Mouse (Mus musculus) cerebral cortex, adult 2 months (tissue): Measurements from ENCODE around the gene Tnni2.

ENCODE experiments used
- whole genome bisulfite sequencing: fragments of 180-500 bp; shearing (Covaris S2); methylation state at CpG from one replicate; pipeline ENCODE4 v1.1.7; 2018; 5-methylcytosine and 5-hydroxymethylcytosine counted together

Gene Tnni2

DNA sequence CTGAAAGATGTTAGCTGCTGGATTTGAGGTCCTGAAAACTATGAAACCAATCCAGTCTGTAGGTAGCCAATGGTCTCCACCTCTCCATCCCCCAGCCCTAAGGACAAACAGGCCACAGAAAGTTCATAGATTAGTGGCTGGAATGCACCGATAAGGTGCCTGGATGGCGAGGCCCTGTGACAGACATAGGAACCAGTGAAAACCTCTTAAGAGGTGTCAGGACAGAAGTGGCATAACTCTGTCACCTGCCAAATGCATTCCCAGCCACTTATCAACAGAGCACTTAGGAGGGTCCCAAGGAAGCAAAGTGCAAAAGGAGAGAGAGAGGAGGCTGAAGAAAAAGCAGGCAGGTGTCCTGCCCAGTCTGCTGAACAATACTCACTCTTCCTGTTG, 17.7 kb downstream of the Tnni2 start:
- 92% methylated on average over 2 of the region's 2 CpGs for WGBS

GRCm38 (mm10) chr7:142460636-142461077, 19.0 kb downstream of the Tnni2 start, which contains the start of gene Lsp1:
TSS of gene Lsp1 (plus strand) at chr7:142460809.
- 93% methylated on average over 7 of the region's 7 CpGs for WGBS

GRCm38 (mm10) chr7:142461446-142461845, 19.8 kb downstream of the Tnni2 start:
- WGBS: 88% methylated on average over 2 of the region's 2 CpGs

DNA sequence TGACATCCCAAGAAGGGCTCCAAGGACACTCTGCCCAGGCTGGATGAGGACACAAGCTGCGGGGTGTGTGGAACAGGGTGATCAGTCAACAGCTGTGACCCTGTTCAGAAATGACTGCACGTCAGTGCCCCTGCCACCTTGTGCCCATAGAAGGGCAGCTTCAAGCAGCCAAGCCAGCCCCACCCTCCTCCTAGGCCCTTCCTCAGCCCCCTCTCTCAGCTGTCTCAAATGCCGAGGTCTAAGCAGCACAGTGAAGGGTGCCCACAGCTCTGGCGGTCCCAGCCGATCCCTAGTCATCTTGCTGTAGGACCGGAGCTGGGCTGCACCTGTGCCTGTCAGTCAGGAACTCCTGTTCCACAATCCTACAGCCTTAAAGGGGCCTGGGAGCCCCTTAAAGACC, 20.6 kb downstream of the Tnni2 start:
- WGBS: 92% methylated on average over 6 of the region's 6 CpGs

GRCm38 (mm10) chr7:142462594-142463078, 21.0 kb downstream of the Tnni2 start:
- 81% methylated on average over 4 of the region's 4 CpGs for WGBS

GRCm38 (mm10) chr7:142470171-142470691, 28.6 kb downstream of the Tnni2 start:
- WGBS: 67% methylated on average over 7 of the region's 7 CpGs

GRCm38 (mm10) chr7:142470808-142471413, 29.3 kb downstream of the Tnni2 start:
- 33% methylated on average over 4 of the region's 4 CpGs for WGBS

GRCm38 (mm10) chr7:142471414-142471861, 29.8 kb downstream of the Tnni2 start:
- 62% methylated on average over 6 of the region's 6 CpGs for WGBS

DNA sequence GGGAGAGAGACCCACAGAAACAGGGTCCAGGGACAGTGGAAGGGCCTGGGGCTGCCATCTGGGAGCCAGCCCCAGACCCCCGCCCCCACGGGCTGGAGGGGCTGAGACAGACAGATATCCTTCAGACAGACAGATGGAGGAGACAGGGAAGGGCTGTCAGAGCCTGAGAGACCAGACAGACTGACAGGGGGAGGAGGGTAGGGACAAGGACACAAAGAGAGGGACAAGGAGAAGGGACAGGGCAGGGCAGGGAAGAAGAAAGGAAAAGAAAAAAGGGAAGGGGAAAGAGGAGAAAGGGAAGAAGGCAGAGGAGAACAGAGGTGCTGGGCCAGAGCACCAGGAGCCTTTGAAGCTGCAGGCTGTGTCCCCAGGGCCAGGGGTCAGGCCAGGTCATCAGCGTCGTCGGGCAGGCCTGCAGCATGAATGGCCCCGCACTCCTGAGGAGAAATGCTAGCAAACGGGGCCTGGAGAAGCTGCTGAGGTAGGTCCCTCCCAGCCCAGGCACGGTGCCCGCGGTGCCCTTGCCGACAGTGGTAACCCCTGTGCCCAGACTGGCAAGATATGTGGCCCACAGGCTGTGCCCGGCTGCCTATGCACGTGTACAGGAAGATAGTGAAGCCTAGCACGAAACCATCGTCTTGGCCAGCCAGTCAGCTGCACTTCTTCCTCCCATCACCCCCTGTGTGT, 30.4 kb downstream of the Tnni2 start:
- WGBS: 73% methylated on average over 15 of the region's 15 CpGs

DNA sequence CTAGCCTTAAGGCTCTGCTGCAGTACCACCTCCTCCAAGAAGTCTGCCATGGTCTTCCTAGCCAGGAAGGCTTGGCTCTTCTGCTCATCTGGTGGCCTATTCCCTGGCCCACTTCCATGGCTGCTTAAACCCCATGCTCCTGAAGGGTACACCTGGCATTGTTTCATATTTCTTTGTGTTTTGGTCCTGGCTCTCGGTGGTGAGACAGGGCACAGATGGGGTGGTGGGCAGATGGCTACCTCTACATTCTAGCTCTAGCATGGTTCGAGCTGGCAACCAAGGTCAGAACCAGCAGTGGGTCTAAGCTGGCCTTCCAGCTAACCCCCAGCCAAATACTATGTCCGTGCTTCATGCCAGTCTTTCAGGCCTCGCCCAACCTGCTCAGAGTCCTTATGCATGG, 31.3 kb downstream of the Tnni2 start:
- 96% methylated on average over 4 of the region's 4 CpGs for WGBS

DNA sequence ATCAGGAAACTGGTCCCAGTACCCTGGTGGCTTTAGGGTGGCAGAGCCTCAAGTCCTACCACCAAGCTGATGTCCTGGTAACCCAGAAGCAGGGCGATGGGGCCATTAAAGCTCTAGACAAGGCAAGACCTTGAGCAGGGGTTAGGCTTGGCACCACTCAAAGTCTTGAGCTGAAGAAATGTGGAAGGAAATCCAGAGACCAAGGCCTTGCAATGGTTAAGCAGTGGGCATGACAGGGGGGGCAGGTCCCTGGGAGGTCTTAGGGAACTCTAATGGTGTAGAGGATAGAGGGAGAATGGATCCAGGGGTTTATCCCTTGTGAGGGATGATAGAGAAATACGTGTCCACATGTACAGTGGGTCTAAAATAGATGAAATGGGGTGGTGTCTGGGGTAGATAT, 31.9 kb downstream of the Tnni2 start:
- WGBS: 97% methylated on average over 2 of the region's 2 CpGs

GRCm38 (mm10) chr7:142474799-142475198, 33.2 kb downstream of the Tnni2 start:
- 89% methylated on average over 14 of the region's 14 CpGs for WGBS

GRCm38 (mm10) chr7:142475641-142476040, 34.0 kb downstream of the Tnni2 start:
- 80% methylated on average over 7 of the region's 7 CpGs for WGBS

DNA sequence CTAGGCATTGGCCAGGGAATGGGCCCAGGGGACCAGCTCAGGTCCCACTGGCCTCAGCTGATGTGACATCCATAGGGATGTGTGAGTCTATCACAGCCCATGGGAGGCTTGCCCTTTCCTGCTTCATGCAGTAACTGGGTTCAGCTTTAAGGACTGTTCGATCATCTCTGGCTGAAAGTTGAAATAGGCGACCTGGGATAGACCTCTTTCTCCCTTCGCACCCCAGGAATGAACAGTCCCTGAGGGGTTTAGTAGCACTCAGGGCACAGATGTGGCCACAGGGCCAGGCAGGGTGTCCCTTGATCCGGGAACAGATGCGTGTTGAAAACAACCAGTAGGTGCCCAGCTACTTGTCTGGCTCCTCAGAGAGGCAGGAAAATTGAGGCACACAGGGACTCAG, 34.7 kb downstream of the Tnni2 start:
- 94% methylated on average over 5 of the region's 5 CpGs for WGBS

DNA sequence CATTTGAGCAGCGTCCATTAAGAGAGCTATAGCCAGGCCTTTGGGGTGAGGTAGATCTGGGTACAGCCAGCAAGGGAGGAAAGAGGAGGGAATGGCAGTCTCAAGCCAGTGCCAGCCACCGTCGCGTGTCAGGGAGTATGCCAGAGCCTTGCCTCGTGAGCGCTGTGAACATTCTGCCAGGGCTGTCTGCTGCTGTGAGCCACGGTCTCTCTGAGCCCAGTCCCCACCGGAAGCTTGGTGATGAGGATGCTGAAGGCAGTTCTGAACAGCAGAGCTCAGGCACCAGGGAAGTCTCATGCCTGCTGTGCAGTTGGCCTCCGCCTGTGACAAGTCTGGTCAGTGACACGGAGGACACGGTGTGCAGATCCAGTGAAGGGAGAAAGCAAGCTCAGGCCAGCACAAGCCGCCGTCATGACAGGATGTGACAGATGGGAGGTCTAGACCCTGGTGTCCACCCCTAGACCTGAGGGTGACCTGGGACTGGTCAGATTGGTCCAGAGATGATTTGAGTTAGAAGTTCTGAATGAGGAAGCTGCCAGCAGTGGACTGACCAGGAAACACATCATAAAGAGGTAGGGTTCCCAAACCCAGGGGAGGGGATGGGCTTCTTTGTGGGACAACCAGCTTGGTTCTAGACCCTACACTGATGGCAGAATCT, 35.3 kb downstream of the Tnni2 start:
- 63% methylated on average over 13 of the region's 13 CpGs for WGBS

DNA sequence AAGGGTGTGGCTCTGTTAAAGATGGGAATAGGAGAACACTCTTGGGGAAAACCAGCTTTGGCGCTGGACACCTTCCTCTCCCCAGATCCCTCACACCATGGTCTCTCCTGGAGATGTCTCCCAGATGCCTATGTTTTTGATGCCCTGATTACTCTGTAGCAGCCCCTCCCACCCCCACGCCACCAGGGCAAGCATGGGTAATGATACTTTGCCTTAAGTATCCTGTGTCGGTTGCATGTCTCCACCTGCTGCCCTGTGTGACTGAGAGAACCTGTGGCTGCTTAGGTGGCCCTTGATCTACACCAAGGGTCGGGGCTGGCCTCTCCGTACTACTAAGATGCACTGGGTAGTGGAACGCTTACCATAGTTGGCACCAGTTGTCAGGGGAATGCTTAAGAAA, 36.4 kb downstream of the Tnni2 start:
- WGBS: 95% methylated on average over 6 of the region's 6 CpGs

DNA sequence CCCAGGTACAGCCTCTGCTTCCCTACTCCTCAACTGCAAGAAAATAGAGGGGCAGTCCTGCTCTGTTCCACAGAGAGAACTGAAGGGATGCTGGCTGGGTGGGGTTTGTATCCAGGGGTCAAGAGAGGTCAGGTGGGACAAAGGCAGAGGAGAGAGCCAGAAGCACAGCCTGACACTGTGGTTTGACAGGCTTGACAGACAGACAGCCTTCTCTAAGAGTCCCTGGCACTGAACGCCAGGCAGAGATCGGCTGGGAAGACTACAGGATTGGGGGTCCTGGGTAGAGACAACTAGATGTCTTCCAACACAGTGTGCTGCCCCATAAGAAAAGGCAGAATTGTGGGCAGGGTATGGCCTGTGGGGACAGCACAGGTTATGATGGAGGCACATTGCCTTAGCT, 37.0 kb downstream of the Tnni2 start:
- 98% methylated on average over 2 of the region's 2 CpGs for WGBS

DNA sequence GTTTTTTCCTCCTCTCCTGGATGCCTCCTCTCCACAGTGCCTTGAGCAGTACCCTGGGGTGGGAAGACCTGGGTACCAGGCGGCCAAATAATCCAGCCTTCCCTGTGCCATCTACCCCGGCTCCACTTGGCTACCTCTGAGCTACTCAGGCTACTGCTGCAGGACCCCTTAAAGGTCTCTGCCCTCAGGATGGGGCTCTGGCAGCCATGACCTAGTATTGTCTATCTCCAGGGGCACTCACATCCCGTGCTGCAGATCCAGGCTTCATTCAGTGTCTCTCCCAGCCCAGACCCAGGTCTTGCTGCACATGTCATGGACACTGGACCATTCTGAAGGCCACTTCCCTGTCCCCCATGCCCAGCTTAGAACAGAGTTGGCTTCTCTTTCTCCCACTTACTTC, 38.3 kb downstream of the Tnni2 start:
- WGBS: 92% methylated on average over 3 of the region's 3 CpGs

DNA sequence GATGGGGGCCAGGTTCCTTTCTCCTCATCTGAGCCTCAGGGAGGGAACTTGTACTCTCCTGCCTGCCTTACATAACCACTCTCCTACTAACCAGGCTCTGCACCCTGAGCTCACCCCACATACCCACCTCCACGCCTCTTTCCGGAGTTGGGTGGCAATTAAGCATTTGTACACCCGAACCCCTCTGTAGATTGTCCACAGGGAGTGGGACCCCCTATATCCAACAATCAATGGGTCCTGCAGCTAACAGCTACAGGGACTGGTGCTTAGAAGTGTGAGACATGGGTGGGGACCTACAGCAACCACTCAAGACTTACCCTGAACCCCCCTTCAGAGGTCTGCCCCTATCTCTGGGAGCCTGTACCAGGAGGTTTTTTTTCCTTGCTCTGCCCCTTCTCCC, 39.1 kb downstream of the Tnni2 start:
- 81% methylated on average over 3 of the region's 3 CpGs for WGBS

- 25% methylated on average over 5 of the region's 5 CpGs for WGBS
Observed at GRCm38 (mm10) chr7:142481186-142481567, 39.6 kb downstream of the Tnni2 start.

GRCm38 (mm10) chr7:142481568-142482255, 40.1 kb downstream of the Tnni2 start:
- 12% methylated on average over 22 of the region's 22 CpGs for WGBS

GRCm38 (mm10) chr7:142482256-142482609, 40.6 kb downstream of the Tnni2 start:
- WGBS: 64% methylated on average over 6 of the region's 6 CpGs
